Mouse (Mus musculus) urinary bladder, adult 2 months (tissue): ENCODE measurements around the gene Ank3. TPM values are rescaled to one million over a fixed set of nuclear protein-coding genes. Genes with fewer than 3 reads are reported as not detected.
"Not testable (repeated sequence)": the region's sequence is repeated elsewhere in the genome, so short reads cannot be mapped to it uniquely, and the experiment has no call there.

Experiments
- DNase-seq: peaks from one replicate; pipeline ENCODE4 v3.0.0; 2022; ENCODE audit warnings: low spot score
- polyA plus RNA-seq: library from polyadenylated mRNA; depleted of rRNA; stranded (reverse); fragments of >200 nt; gene quantifications from 2 replicates; pipeline ENCODE4 v1.2.3, GENCODE M21; 2012

The Ank3 gene
- polyA plus RNA-seq, 1 experiment = 27.3 TPM

- DNase-seq = no peak
These were observed 500.2 kb downstream of the Ank3 start for GRCm38 (mm10) chr10:69898821-69899220.

- DNase-seq = no peak
These were observed 501.2 kb downstream of the Ank3 start for GRCm38 (mm10) chr10:69899788-69900187.

DNA sequence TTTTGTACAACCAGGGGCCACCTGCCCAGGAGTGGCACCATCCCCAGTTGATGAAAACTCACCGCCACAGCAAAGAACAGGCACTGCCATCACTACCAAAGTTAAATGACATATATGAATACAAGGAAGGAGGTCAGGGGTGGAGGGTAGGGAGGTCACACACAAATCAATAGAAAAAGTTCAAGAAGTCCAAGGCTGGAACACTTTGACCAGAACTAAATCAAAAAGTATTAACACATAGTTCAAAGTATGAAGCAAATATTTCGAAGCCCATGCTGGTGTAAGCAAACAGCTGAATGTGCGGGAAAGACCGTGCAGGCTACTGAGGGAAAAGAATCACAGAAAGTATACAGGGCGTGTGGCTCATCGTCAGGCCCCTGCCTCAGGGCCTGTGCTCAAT lies 503.5 kb downstream of the Ank3 start:
- no peak for DNase-seq

DNA sequence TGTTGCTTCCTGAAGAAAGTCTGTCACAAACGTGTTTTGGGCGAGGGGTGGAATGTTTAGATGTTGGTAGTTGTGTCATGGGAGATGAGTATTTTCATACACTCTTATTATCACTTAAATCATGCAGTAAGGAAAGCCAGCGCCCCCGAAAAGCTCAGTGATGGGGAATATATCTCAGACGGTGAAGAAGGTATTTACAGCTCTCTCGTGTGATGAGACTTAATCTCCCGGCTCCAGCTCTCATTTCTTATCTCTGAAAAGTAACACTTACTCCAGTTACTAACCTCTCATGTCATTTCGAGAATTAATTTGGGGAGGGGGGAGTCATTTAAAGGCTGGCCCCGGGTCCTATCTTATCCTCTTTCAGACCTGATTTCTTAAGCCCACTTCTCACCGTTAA lies 505.7 kb downstream of the Ank3 start:
- no peak for DNase-seq

GRCm38 (mm10) chr10:69907795-69908764 lies 509.5 kb downstream of the Ank3 start:
- no peak for DNase-seq

DNA sequence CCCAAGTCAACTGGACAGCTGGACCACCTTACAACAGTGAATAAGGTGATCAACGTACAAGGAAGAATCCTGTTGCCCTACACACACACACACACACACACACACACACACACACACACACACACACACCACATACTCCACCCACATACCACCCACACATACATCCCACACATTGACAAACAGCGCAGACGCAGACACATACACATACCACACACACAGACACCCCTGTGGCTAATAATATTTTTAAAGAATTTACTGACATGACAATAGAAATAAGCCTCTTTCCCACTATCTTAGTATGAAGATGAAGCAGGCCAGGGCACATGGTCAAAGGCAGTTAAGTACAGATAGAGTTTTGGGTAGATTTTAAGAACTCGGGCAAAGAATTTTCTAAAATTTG lies 511.3 kb downstream of the Ank3 start:
- no peak for DNase-seq

DNA sequence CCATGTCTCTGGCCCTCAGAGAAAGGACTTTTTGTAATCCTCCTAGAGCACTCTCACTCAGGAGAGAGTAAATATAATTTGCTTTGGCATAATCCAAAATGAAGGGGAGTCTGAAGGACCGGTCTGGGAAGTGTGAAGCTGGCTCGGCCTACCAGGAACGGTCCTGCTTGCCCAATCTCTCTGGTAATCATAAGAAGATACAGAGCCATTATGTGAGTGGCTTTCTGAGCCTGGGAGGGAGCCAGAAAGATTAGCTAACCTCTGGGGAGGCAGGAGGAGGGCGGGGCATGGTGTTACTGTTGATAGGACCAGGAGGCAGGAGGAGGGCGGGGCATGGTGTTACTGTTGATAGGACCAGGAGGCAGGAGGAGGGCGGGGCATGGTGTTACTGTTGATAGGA lies 511.7 kb downstream of the Ank3 start:
- not testable (repeated sequence) for DNase-seq

- not testable (repeated sequence) for DNase-seq
These were observed 512.2 kb downstream of the Ank3 start for GRCm38 (mm10) chr10:69910726-69911125.

- DNase-seq = no peak
These were observed 517.0 kb downstream of the Ank3 start for GRCm38 (mm10) chr10:69915566-69915965.

GRCm38 (mm10) chr10:69916205-69916604 lies 517.6 kb downstream of the Ank3 start:
- no peak for DNase-seq

DNA sequence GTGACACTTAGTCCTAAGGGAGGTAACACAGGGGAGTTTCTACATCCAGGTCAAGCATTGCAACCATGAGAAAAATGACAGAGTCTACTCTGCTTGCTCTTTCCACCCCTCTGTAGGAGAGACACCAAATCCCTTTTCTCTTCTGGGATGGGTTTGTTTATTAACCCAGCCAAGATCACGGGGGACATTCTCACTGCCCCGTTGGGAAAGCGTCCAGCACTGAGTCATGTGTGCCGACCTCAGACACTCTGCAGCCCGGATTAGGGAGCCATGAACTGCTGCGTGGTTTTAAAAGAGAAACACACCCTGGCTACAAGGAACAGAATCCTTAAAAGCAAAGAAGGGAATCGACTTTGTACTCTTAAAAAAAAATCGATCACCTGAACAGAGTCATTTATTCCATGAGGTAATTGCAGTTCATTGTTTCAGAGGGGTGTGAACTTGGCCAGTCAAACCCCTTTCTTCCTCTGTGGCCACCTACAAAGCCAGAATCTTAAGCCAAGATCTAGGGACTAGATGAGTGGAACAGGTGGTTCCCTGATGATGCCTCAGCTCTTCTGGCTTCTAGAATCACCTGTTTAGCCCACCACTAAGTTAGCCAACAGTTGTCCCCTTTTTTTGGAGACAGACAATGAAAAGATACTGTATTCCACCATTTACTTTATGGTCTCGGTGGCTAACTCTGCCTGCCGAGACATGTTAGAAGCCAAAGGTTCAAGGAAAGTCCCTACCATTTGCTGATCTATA lies 518.3 kb downstream of the Ank3 start:
- DNase-seq = no peak

- no peak for DNase-seq
These were observed 519.1 kb downstream of the Ank3 start for GRCm38 (mm10) chr10:69917711-69918110.

GRCm38 (mm10) chr10:69918461-69919151 lies 520.0 kb downstream of the Ank3 start:
- no peak for DNase-seq

DNA sequence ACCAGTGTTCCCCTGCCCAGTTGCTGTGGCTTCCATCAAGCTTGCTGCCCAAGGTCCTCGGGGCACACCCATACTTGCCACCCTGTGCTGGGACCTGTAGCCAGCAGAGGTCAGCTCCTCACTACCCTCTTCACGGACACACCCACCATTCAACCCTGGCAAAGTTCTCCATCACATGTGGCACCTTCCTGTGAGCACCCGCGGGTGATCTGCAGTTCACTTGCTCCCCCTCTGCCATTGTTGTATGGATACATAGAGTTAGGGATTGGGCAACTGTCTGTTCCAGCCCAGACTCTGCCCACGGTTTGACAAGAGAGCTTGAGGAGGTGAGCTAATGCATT lies 520.5 kb downstream of the Ank3 start:
- no peak for DNase-seq

- DNase-seq = no peak
These were observed 521.2 kb downstream of the Ank3 start for GRCm38 (mm10) chr10:69919746-69920145.

DNA sequence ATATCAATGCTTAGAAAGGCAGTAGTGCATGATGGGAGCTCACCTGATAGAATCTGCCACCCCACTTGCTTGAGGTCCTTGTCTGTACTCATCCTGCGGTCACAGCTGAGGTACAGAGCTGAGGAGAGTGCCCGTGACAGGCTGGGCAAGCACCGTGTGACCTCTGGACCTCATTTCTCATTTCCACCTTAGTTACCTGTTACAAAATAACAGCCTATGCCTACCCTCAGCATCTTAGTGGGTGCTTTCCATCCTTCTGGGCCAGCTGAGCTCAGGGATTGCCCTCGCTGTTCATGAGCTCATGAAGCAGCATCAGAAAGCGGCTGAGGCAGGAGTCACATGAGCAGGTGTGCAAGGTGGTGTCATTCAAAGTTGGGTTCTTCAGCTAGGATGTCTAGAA lies 523.5 kb downstream of the Ank3 start:
- DNase-seq = no peak

DNA sequence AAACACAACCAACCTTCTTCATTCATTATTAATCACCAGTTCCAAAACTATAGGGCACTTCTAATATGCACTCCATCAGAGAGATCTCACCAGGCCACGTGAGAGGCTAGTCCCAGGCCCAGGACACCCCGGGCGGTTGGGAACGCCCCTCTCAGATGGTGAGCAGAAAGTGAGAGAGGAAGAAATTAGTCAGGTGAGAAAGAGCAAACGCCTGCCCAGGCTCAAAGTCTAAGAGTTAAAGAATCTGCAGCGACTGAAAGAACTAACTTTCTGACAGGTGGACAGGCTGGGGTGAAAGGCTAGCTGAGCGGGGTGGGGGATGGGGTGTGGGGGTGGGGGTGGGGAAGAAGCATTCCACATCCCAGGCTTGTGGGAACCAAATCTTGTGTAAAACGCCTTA lies 525.2 kb downstream of the Ank3 start:
- DNase-seq = no peak

DNA sequence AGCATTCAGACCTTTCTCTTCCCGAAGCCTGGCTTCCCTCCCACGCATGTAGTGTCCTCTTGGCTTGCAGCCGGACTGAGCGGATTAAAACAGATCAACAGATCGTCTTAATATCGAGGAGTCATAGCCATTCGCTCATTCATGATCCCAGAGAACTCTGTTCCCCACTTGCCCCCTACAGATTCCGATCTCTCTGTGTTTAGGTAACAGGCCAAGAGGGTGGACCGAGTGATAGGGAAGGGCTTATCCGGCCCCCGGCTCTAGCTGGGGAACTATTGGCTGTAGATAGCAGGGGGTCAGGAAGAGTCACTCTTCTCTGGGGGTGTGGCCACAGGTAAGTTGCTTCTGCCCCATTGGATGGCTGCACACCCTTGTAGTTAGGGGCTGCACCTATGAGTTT lies 525.7 kb downstream of the Ank3 start:
- DNase-seq = peak; percentile 33

DNA sequence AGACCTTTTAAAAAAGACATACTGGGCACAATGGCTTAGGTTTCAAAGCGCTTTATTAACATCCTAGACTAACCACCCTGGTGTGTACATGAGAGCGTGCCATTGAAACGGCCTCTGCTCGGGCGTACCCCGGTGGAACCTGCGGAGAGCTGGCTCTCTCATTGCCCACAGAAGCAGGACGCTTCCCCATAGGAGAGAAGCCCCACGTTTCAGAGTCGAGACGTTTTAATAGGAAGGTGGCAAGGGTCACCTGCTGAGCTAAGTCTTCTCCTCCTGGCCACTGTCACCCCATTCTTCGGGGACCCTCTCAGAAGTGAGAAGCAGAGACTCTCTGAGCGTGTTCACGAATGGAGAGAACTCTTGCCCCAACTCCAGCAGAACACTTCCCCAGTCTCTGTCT lies 526.3 kb downstream of the Ank3 start:
- DNase-seq = peak; percentile 36

GRCm38 (mm10) chr10:69925285-69926157 lies 526.9 kb downstream of the Ank3 start:
- peak; percentile 53 for DNase-seq

DNA sequence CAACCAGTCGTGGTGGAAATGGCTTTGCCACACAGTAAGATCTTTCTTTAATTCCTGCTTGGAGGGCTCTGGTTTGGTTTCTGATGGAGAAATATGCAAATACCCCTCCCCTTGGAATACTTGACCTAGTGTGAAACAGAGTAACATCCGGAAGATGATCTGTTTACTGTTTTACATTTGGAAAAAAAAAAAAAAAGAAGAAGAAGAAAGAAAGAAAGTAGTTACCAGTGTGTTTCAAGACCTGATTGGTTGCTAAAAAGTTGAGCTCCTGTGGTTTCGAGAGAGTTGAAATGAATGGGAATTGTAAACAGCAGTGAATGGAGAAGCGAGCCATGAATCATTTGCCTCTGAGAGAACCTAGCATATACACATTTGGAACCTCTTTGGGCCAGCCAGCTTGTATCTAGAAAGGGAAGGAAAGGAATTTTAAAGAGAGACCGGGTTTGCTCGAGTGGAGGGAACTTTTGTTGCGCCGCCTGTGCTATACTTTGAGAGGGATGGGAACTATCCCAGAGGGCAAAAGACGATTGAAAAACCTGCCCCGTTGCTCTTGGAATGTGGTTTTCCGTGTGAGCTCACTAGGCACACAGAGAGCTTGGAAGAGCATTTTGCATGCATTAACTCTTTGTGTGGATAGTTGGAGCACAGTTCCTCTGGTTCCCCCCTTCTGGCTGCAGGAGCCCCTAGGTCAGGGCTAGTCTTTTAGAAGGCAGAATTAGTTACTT lies 527.7 kb downstream of the Ank3 start:
- no peak for DNase-seq
